Mouse (Mus musculus) left cerebral cortex, postnatal 4 days (tissue): ENCODE data around the gene Olfr370. TPM values are rescaled to one million over a fixed set of nuclear protein-coding genes. Genes with fewer than 3 reads are reported as not detected.

Experiments
- total RNA-seq, 2 experiments: library from RNA; stranded (reverse); gene quantifications; 2 replicates each; pipeline ENCODE4 v1.2.3; 2021

Olfr370 gene
- total RNA-seq, 2 experiments from 2014 or later = not detected

Other genes starting within 250 kb of the Olfr370 start
- not detected for gene Ucp1, start 245.4 kb upstream of the Olfr370 start, total RNA-seq
- 10 to 100 TPM; 19.5 to 19.7 TPM for gene Elmod2, start 203.3 kb upstream of the Olfr370 start, total RNA-seq
- gene Mgat4d, start 187.3 kb upstream of the Olfr370 start, total RNA-seq = not detected
- 10 to 100 TPM in 1 of 2 experiments, 1 to 10 TPM in 1; 9.6 to 10.0 TPM for gene Clgn, start 145.9 kb upstream of the Olfr370 start, total RNA-seq
- 100 to 1,000 TPM; 266 to 271 TPM for gene Scoc, start 77.4 kb upstream of the Olfr370 start, total RNA-seq
- gene Ndufb7, start 30.9 kb downstream of the Olfr370 start, total RNA-seq = 100 to 1,000 TPM; 120 to 136 TPM
- gene Tecr, start 72.2 kb downstream of the Olfr370 start, total RNA-seq = 100 to 1,000 TPM; 610 to 661 TPM
- gene Dnajb1, start 72.4 kb downstream of the Olfr370 start, total RNA-seq = 10 to 100 TPM; 35.3 to 35.9 TPM
- gene Gipc1, start 116.9 kb downstream of the Olfr370 start, total RNA-seq = 10 to 100 TPM; 74.7 to 77.4 TPM
- gene Ptger1, start 130.9 kb downstream of the Olfr370 start, total RNA-seq = 1 to 10 TPM in 1 of 2 experiments, under 1 TPM in 1; 0.95 to 1.1 TPM
- 100 to 1,000 TPM in 1 of 2 experiments, 10 to 100 TPM in 1; 98.7 to 107 TPM for gene Pkn1, start 163.4 kb downstream of the Olfr370 start, total RNA-seq
- 10 to 100 TPM; 39.1 to 39.7 TPM for gene Ddx39, start 179.4 kb downstream of the Olfr370 start, total RNA-seq
- 10 to 100 TPM in 1 of 2 experiments, 1 to 10 TPM in 1; 9.4 to 11.5 TPM for gene Adgre5, start 205.5 kb downstream of the Olfr370 start, total RNA-seq